Mouse (Mus musculus): ENCODE data around the gene Ccdc81. TPM values are rescaled to one million over a fixed set of nuclear protein-coding genes. Genes with fewer than 3 reads are reported as not detected.

Ccdc81 gene
- total RNA-seq, 2 experiments from 2014 or later: not detected

GRCm38 (mm10) chr7:89879686-89880085 lies 23.7 kb downstream of the Ccdc81 start:
- ATAC-seq (replicated peaks; ENCODE audit: poor library complexity, severe bottlenecking): no peak

- no peak for ATAC-seq (replicated peaks; ENCODE audit: poor library complexity, severe bottlenecking)
These were observed 36.2 kb downstream of the Ccdc81 start for GRCm38 (mm10) chr7:89867221-89867620.

- ATAC-seq (replicated peaks; ENCODE audit: poor library complexity, severe bottlenecking): peak; percentile 27; the same call in 1 of the 2 replicates
These were observed 38.7 kb downstream of the Ccdc81 start for GRCm38 (mm10) chr7:89864769-89865168.

DNA sequence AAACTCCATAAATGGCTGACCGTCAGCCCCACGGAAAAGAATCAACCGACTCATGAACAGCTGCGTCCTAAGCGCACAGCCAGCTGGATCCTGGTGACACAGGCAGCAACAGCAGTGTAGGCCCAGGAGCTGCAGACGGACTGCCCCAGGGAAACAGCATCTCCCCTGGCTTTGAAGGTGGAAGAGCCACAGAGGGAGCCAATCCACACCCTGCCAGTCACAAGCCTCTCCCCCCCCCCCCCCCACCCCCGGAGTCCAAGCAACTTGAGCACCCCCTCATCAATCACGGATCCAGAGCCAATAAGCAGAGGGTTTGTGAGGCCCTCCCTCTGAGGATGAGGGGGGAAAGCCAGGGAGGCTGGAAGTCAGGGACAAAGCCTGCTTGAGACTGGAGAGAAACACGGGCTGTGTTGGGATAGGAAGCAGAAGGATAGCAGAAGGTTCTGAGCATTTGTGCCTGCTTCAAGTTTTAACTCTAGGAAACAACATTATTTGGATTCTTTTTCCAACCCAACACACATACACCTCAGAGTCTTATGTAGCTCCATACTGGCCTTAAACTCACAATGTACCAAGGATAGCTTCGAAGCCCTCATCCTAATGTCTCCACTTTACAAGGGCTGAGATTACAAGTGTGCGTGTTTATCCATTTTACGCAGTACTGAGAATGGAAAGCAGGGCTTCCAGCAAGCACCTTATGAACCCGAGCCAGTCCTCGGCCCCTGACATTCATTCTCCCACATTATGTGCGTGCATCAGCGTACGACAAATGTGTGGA lies 46.8 kb downstream of the Ccdc81 start:
- ATAC-seq (replicated peaks; ENCODE audit: poor library complexity, severe bottlenecking): no peak

DNA sequence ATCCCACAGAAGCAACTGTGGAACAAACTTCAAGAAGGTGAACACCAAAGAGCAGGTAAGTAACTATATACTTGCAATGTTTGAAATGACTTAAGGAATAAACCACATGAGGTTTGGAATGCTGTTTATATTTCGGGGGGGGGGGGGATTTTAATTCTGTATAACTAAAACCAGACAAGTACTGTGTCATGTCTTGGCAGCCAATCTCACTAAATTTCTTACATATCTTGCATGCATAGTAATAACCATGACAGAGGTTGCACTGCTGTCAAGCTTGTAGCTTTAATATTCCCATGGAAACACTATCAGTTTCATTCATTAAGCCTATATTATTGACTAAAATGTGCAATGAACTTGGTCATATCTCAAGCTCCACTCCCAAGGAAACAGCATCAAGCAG lies 48.2 kb downstream of the Ccdc81 start:
- no peak for ATAC-seq (replicated peaks; ENCODE audit: poor library complexity, severe bottlenecking)

DNA sequence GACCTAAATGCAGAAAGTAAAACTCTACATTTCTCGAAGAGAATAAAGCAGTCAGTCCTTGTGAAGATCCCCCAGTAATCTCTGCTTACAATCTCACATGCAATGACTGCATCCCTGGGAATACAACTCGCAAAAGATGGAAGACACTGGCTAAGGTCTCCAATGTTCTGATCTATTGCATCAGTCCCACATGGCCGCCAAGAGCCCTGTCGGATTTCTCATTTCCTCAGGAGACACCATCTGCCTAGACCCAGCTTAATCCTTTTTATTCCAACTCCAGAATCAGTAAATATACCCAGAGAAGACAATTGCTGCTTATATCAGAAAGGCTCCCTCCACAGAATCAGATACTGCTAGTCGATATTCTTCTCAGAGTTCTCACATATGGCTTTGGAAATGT lies 50.3 kb downstream of the Ccdc81 start:
- ATAC-seq (replicated peaks; ENCODE audit: poor library complexity, severe bottlenecking): no peak

DNA sequence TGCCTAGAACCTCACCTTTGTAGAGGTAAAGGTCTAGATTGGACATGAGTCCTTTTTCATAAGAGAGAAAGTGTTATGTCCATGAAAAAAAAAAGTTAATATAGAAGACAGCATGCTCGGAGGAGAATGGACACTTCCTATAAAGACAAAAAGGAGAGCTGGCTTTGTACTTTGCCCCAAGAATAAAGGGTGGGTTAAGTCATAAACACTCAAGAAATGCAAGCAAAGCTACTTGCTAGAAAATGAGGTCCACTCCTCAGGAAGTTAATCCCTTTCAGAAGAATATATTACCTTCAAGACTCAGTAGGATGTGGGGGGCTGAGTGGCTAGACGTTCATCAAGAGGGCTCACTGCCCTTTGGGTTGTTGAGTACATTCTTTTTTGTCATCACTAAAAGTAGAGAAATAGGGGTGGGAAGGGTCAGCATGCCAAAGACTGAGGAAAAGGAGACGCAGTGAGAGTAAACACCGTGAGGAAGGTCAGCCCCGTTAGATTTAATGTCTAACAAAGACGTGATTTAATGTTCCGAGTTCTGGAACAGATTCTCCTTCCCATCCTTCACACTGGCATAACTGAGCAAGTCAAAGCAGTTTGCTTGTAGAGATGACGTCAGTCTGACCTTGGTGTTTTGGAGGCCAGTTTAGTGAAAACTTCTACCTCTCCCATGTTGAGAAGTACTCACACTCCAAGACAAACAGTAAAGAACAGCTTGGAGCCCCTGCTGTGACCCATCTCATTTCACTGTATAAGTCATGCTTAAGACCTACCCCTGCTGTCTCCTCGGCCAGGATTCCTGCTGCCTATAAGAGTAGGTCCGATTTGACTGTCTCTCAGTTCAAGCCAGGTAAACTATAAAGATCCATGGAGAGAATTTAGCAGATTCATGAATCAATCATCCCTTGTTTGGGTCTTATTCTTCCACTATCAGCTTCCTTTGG lies 51.0 kb downstream of the Ccdc81 start:
- ATAC-seq (replicated peaks; ENCODE audit: poor library complexity, severe bottlenecking): no peak

DNA sequence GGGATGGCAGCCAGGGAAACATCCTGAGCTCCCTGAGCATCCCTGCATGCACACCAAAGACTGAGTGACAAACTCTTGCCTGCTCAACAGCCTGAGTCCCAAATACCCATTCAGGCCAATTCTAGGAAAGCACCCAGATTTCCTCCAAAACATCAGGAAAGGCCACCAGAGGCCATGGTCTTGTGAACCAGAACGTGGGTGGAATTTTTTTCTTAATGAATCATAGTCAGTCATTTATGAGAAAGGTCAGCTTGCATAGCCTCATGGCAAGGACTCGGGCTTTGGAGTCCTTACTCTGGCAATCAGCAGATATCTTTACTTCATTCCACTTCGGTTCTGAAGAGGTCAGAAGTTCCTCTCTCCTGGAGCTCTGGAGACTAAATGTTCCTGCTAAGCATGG lies 52.9 kb downstream of the Ccdc81 start:
- no peak for ATAC-seq (replicated peaks; ENCODE audit: poor library complexity, severe bottlenecking)

DNA sequence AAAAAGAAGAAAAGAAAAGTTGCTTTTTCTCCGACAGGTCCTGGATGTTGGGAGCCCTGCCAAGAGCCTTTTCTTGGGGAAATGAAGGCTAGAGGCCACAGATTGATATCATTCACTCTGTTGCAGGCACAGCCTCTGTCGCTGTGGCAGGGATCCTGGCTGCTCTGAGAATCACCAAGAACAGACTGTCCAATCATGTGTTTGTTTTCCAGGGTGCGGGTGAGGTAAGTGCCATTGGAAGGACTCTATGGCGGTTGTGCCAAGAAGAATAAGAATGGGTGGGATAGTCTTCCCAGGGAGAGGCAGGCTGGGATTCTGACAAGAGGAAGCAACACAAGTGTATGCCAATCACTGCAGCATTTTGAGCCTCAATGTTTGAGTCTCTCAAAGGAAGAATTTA lies 57.8 kb downstream of the Ccdc81 start:
- no peak for ATAC-seq (replicated peaks; ENCODE audit: poor library complexity, severe bottlenecking)

DNA sequence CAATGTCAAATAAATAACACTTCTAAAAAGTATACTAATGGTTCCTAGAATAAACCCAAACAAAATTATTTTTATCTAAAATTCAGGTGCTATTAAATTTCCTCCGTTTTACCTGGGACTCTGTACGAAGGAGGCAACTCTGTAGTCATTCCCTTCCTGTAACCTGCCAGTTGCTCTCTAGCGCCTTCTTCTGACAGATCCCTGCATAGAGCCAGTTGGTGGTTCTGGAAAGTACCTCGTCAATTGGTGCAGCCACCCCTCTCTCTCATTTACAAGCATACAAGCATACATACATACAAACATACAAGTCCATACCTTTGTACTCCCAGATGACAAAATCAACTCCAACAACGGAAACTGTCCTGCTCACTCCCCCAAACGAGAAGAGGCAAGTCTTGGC lies 59.9 kb downstream of the Ccdc81 start:
- ATAC-seq (replicated peaks; ENCODE audit: poor library complexity, severe bottlenecking): peak; percentile 70

DNA sequence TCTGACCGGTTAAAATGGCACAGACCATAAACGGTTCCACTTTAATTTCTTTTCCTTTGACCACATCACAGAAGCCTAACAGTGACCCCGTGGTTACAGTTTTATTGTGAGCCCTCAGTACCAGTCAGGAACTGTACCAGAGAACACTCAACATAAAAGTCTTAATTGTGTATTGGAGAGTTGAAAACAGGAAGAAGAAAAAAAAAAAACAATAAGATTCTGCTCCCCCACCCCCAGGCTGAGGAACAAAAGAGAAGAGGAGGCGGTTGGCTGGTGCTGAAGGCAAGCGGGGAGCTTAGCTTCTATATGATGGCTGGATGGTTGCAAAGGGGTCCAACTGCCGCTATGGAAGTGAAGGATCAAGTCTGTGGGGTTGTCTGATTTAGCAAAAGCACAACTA lies 60.3 kb downstream of the Ccdc81 start:
- peak; percentile 17; the same call in 1 of the 2 replicates for ATAC-seq (replicated peaks; ENCODE audit: poor library complexity, severe bottlenecking)

- no peak for ATAC-seq (replicated peaks; ENCODE audit: poor library complexity, severe bottlenecking)
These were observed 61.1 kb downstream of the Ccdc81 start for GRCm38 (mm10) chr7:89842404-89842715.

GRCm38 (mm10) chr7:89841670-89842403 lies 61.6 kb downstream of the Ccdc81 start:
- ATAC-seq (replicated peaks; ENCODE audit: poor library complexity, severe bottlenecking): peak; percentile 65

DNA sequence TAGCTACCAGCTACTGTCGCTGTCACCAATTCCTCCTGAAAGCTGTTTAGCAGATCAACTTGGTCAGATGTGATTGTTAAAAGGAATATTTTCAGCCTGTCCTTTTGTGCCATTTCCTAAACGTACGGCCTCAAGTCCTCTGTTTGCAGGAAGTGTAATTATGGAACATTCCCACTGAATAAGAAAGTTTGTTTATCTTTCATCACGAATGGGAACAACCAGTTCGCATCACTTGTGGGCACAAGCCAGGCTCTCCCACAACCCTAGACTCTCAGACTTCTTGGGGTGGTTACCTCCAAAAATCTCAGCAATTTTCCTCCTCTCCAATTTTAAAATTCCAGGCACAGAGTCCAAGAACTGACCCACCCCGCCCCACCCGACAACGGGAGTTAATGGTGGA lies 63.7 kb downstream of the Ccdc81 start:
- no peak for ATAC-seq (replicated peaks; ENCODE audit: poor library complexity, severe bottlenecking)

GRCm38 (mm10) chr7:89837841-89838240 lies 65.6 kb downstream of the Ccdc81 start:
- ATAC-seq (replicated peaks; ENCODE audit: poor library complexity, severe bottlenecking): no peak

DNA sequence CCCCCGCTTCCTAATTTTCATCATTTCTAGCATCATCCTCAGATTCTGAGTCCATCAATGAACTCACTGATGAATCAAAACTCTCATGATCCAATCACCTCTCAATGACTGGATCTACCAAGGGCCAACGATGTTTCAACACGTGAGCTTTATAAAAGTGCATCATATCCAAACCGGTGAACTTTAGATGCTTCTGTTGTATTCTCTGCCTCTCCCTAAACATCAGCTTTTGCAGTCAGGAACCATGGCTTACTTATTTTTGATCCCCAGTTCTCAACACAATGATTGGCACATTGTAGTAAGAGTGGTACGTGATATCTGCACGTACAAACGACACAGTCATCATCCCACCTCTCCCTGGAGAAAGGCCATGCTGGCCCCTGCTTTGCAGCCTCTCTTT lies 66.8 kb downstream of the Ccdc81 start:
- no peak for ATAC-seq (replicated peaks; ENCODE audit: poor library complexity, severe bottlenecking)

DNA sequence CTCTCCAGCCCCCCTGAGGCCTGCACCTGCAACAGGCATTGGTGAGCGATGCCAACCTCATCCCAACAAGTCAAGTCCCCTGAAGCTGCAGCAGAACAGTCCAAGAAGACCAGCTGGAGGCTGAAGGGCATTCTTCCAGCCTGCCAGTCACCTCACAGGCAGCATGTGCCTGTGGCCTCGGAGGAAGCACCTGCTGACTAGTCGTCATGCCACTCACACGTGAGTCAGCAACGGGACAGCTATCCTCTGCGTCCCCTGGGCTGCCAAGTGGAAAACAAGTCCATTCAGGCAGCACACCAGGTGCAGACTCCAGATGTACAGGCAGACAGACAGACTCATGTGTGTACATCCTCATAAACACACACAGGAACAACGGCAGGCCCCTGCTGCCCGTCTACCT lies 67.9 kb downstream of the Ccdc81 start:
- no peak for ATAC-seq (replicated peaks; ENCODE audit: poor library complexity, severe bottlenecking)

- no peak for ATAC-seq (replicated peaks; ENCODE audit: poor library complexity, severe bottlenecking)
These were observed 69.9 kb downstream of the Ccdc81 start for GRCm38 (mm10) chr7:89833521-89833920.

DNA sequence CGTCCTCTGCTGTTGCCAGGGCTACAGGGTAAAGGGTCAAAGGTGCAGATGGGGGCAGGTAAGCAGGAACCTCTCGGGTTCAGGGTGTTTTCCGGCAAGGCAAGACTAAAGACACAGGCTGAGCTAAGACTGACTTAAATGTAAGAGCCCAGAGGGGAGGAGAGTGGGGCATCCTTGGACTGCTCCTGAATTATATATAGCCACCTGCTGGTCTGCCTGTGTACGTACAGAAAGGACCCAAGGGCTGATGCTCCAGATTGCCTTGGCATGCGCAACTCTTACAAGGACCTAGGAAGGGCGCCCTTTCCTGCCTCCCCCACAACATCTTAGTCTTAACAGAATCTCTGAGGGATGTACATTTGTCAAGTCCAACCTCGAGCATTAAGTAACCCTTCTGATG lies 74.2 kb downstream of the Ccdc81 start:
- no peak for ATAC-seq (replicated peaks; ENCODE audit: poor library complexity, severe bottlenecking)

GRCm38 (mm10) chr7:89828436-89829065 lies 74.9 kb downstream of the Ccdc81 start:
- ATAC-seq (replicated peaks; ENCODE audit: poor library complexity, severe bottlenecking): no peak

Measured in granulocyte monocyte progenitor cell, adult 5-6 weeks (primary cell).